Comparison of ENCODE assay signal across 9 mouse cellular contexts in genomic region chr7:139249406-139250210, GRCm38 (mm10). TPM values are rescaled to one million over a fixed set of nuclear protein-coding genes. Genes with fewer than 3 reads are reported as not detected.
DNase-seq lines count a peak whose midpoint lies in the region; ATAC-seq and TF ChIP-seq lines count a peak whose summit lies in the region.
"Had no signal": no experiment of that assay in that cellular context is flagged by ENCODE, and none has a peak within 500 bp of the region (broad histone marks: within the 10 kb centered on the region; RNA-seq: fewer than 3 reads in every experiment).

No protein-coding gene starts in this region.

- DNase-seq in heart, postnatal 10 days, result no peak
- DNase-seq in ES-E14 (ENCODE audit: low read depth, low spot score), result no peak
- no peak for DNase-seq in spleen, postnatal 14 days (ENCODE audit: low spot score in 2 of 2)
- no peak for DNase-seq in frontal cortex, postnatal 14 days (ENCODE audit: low spot score in 2 of 2)
- DNase-seq in frontal cortex, adult 2 months (ENCODE audit: extremely low spot score in 1 of 2, low spot score in 1 of 2), result no peak

- in situ Hi-C loops in ES-E14 (cut with MboI; ENCODE audit: low sequenced_read_pairs in 2 of 2, unreplicated experiment in 2 of 2), result no loop called here

- H3K27ac ChIP-seq in heart, embryonic 11.5 days (ENCODE audit: low read depth, low read length), result 0 out of 2 replicates have a peak overlapping the region, but pooled peaks have one; percentile 16
- no peak overlapping the region for H3K27ac ChIP-seq in ES-E14 (ENCODE audit: insufficient read depth, low read depth, low read length, poor library complexity, severe bottlenecking)

- peaks cover 66% of the 10 kb centered on the region for H3K4me1 ChIP-seq in heart, embryonic 11.5 days (ENCODE audit: control insufficient read depth, insufficient read depth, low read length)
- H3K4me1 ChIP-seq in ES-E14 (ENCODE audit: control insufficient read depth in 2 of 2, insufficient read depth in 2 of 2, low read length in 2 of 2, poor library complexity in 1 of 2), result peaks cover 0 to 45% of the 10 kb centered on the region in 2 experiments; a peak in 2 of 4 replicates

- 24% methylated on average over 6 of the region's 7 CpGs for WGBS in heart, embryonic 11.5 days (ENCODE audit: insufficient replicate concordance)

- no peak for ATAC-seq in heart, embryonic 11.5 days (replicated peaks; ENCODE audit: insufficient number of reproducible peaks, low FRiP score, low TSS enrichment)
- peak; percentile 5; the same call in 1 of the 2 replicates for ATAC-seq in granulocyte monocyte progenitor cell, adult 5-6 weeks (replicated peaks; ENCODE audit: poor library complexity, severe bottlenecking)
- ATAC-seq in megakaryocyte progenitor cell, adult 5-6 weeks (replicated peaks; ENCODE audit: poor library complexity), result peak; percentile 11

- peak overlapping the region; percentile 80; the same call in 1 of the 2 replicates for H3K9ac ChIP-seq in heart, embryonic 11.5 days (ENCODE audit: low read depth, low read length)
- no peak overlapping the region for H3K9ac ChIP-seq in ES-E14 (ENCODE audit: insufficient read depth, low read depth, low read length, poor library complexity, severe bottlenecking)

- intact Hi-C loops in heart, postnatal 10 days (cut with DNase I), result loop anchor here (5.0 kb wide), 1 partner anchor 118 kb away; no protein-coding TSS in a partner anchor

- H3K27me3 ChIP-seq in heart, embryonic 11.5 days (ENCODE audit: control insufficient read depth, insufficient read depth, low read length), result no peaks in the 10 kb centered on the region
- H3K27me3 ChIP-seq: Patski had no signal

- no peaks in the 10 kb centered on the region for H3K9me3 ChIP-seq in heart, embryonic 11.5 days (replicated peaks; ENCODE audit: control insufficient read depth, low read length)
- no peaks in the 10 kb centered on the region for H3K9me3 ChIP-seq in ES-E14 (ENCODE audit: control insufficient read depth, insufficient read depth, low read depth, low read length)

- H3K4me2 ChIP-seq in heart, embryonic 11.5 days, result peak overlapping the region; percentile 92

- H3K36me3 ChIP-seq in heart, embryonic 11.5 days (ENCODE audit: control insufficient read depth, insufficient read depth, low read length), result no peaks in the 10 kb centered on the region
- H3K36me3 ChIP-seq in ES-E14 (ENCODE audit: control insufficient read depth, insufficient read depth, low read length, poor library complexity, severe bottlenecking), result peaks cover 2% of the 10 kb centered on the region; the same call in 1 of the 2 replicates

- H3K4me3 ChIP-seq in heart, embryonic 11.5 days (ENCODE audit: low read depth, low read length), result peak overlapping the region; percentile 63
- H3K4me3 ChIP-seq in ES-E14 (ENCODE audit: insufficient read depth in 1 of 2, low read depth in 1 of 2, low read length in 2 of 2, poor library complexity in 1 of 2, severe bottlenecking in 1 of 2), result peak overlapping the region; percentile 79 to 82; a peak in 2 of 4 replicates

TF ChIP-seq in ES-E14, 5 proteins besides CTCF, POLR2A, EP300 and RAD21:
- TF ChIP-seq ZNF384 (IDR thresholded peaks at IDR 0.05; ENCODE audit: low read depth, low read length) (no peak), MAFK (IDR thresholded peaks at IDR 0.05; ENCODE audit: insufficient read depth, low read depth, low read length) (no peak), HCFC1 (IDR thresholded peaks at IDR 0.05; ENCODE audit: borderline replicate concordance, insufficient read depth, low read length) (no peak), ZC3H11A (IDR thresholded peaks at IDR 0.05; ENCODE audit: borderline replicate concordance, low read depth, low read length) (no peak)
TF ChIP-seq in ES-E14: peak in this region for 0.

RNA-seq across cellular contexts. Expression of gene Pwwp2b, which starts 1.3 kb away (rescaled TPM):
- 8.4 TPM in 2 replicates for polyA plus RNA-seq in heart, embryonic 11.5 days (2014; fragmentation: Nextera tagmentation; extraction: Ambion mirVana)
- 1 to 10 TPM; 8.1 to 9.8 TPM for total RNA-seq in heart, postnatal 10 days (2021)
- 7.1 and 7.5 TPM in 2 replicates for total RNA-seq in ES-E14 (2012; rRNA removed)
- total RNA-seq in granulocyte monocyte progenitor cell, adult 5-6 weeks (2014; fragmentation: Nextera tagmentation), result 5.1 and 5.7 TPM in 2 replicates
- 1.6 and 4.4 TPM in 2 replicates for total RNA-seq in granulocyte monocyte progenitor cell, adult 5-6 weeks (2017)
- 3.7 and 4.6 TPM in 2 replicates for total RNA-seq in megakaryocyte progenitor cell, adult 5-6 weeks (2015)
- total RNA-seq in megakaryocyte progenitor cell, adult 5-6 weeks (2017), result 2.5 and 4.7 TPM in 2 replicates
- polyA plus RNA-seq in frontal cortex, adult 2 months (2012; rRNA removed), result 11.4 and 12.6 TPM in 2 replicates

RNA-seq across cellular contexts. Expression of gene Stk32c, which starts 36.5 kb away (rescaled TPM):
- polyA plus RNA-seq in heart, embryonic 11.5 days (2014; fragmentation: Nextera tagmentation; extraction: Ambion mirVana), result not detected in 2 replicates
- total RNA-seq in heart, postnatal 10 days (2021), result 1 to 10 TPM; 2.8 to 4.6 TPM
- 0.53 and 0.89 TPM in 2 replicates for total RNA-seq in ES-E14 (2012; rRNA removed)
- total RNA-seq in granulocyte monocyte progenitor cell, adult 5-6 weeks (2014; fragmentation: Nextera tagmentation), result 0.28 TPM in 1 of 2 replicates, not detected in the other
- total RNA-seq in granulocyte monocyte progenitor cell, adult 5-6 weeks (2017), result not detected in 2 replicates
- not detected in 2 replicates for total RNA-seq in megakaryocyte progenitor cell, adult 5-6 weeks (2015)
- total RNA-seq in megakaryocyte progenitor cell, adult 5-6 weeks (2017), result not detected in 2 replicates
- 130 and 136 TPM in 2 replicates for polyA plus RNA-seq in frontal cortex, adult 2 months (2012; rRNA removed)

RNA-seq across cellular contexts. Expression of gene Lrrc27, which starts 36.8 kb away (rescaled TPM):
- 4.9 and 6.2 TPM in 2 replicates for polyA plus RNA-seq in heart, embryonic 11.5 days (2014; fragmentation: Nextera tagmentation; extraction: Ambion mirVana)
- 10 to 100 TPM in 1 of 2 experiments, 1 to 10 TPM in 1; 9.3 to 10.0 TPM for total RNA-seq in heart, postnatal 10 days (2021)
- 6.3 and 8.2 TPM in 2 replicates for total RNA-seq in ES-E14 (2012; rRNA removed)
- 7.4 TPM in 1 of 2 replicates, not detected in the other for total RNA-seq in granulocyte monocyte progenitor cell, adult 5-6 weeks (2014; fragmentation: Nextera tagmentation)
- total RNA-seq in granulocyte monocyte progenitor cell, adult 5-6 weeks (2017), result 0.56 and 3.5 TPM in 2 replicates
- total RNA-seq in megakaryocyte progenitor cell, adult 5-6 weeks (2015), result 1.2 and 2.0 TPM in 2 replicates
- total RNA-seq in megakaryocyte progenitor cell, adult 5-6 weeks (2017), result 1.4 and 2.1 TPM in 2 replicates
- polyA plus RNA-seq in frontal cortex, adult 2 months (2012; rRNA removed), result 7.3 and 8.0 TPM in 2 replicates
